Mouse (Mus musculus) intestine, postnatal 0 days (tissue): ENCODE data around the gene Ggt1. TPM values are rescaled to one million over a fixed set of nuclear protein-coding genes. Genes with fewer than 3 reads are reported as not detected.

Experiments used
- ATAC-seq: fragments of 200-750 bp; cut with Nextera tagmentation; 2 replicates; pipeline ENCODE4 v1.8.0; 2017; ENCODE audit warnings: mild to moderate bottlenecking, moderate TSS enrichment, moderate library complexity
- H3K27ac ChIP-seq: fragments of 300-500 bp; sonication (generic); 2 replicates; pipeline ENCODE4 v1.5.1; 2014; ENCODE audit warnings: mild to moderate bottlenecking, low read depth, low read length, moderate library complexity
- H3K27me3 ChIP-seq: fragments of 300-500 bp; sonication (generic); replicated peaks from 2 replicates; pipeline ENCODE4 v1.6.1; 2014; ENCODE audit warnings: low read length, mixed read lengths; ENCODE audit not compliant: control insufficient read depth, insufficient read depth
- H3K36me3 ChIP-seq: fragments of 300-500 bp; sonication (generic); 2 replicates; pipeline ENCODE4 v1.6.1; 2014; ENCODE audit warnings: mild to moderate bottlenecking, moderate library complexity; ENCODE audit not compliant: control insufficient read depth, insufficient read depth
- H3K4me1 ChIP-seq: fragments of 300-500 bp; sonication (generic); replicated peaks from 2 replicates; pipeline ENCODE4 v1.6.1; 2014; ENCODE audit warnings: antibody characterized with exemption, low read length, mixed read lengths; ENCODE audit not compliant: control insufficient read depth, insufficient read depth
- H3K4me2 ChIP-seq: fragments of 300-500 bp; sonication (generic); replicated peaks from 2 replicates; pipeline ENCODE4 v1.6.1; 2014; ENCODE audit warnings: low read depth, mild to moderate bottlenecking, moderate library complexity
- H3K4me3 ChIP-seq: fragments of 300-500 bp; sonication (generic); 2 replicates; pipeline ENCODE4 v1.5.1; 2014; ENCODE audit warnings: low read depth, low read length
- H3K9ac ChIP-seq: fragments of 300-500 bp; sonication (generic); 2 replicates; pipeline ENCODE4 v1.6.1; 2014; ENCODE audit warnings: mild to moderate bottlenecking, low read depth, low read length
- H3K9me3 ChIP-seq: fragments of 300-500 bp; sonication (generic); 2 replicates; pipeline ENCODE4 v1.6.1; 2016; ENCODE audit warnings: mixed run types; ENCODE audit not compliant: control insufficient read depth
- CTCF ChIP-seq: sonication (generic); IDR thresholded peaks from 2 replicates; pipeline ENCODE4 v1.5.1; 2016; ENCODE audit warnings: low read depth, mild to moderate bottlenecking, control low read depth, antibody characterized with exemption, moderate library complexity
- WGBS: fragments of 180-500 bp; shearing (Covaris S2); extraction: QIAGEN DNeasy Blood & Tissue Kit; methylation state at CpG from one replicate; pipeline ENCODE4 v1.1.7; 2014; 5-methylcytosine and 5-hydroxymethylcytosine counted together
- polyA plus RNA-seq: library from polyadenylated mRNA; unstranded; fragments of >200 nt; fragmentation: Nextera tagmentation; extraction: Ambion mirVana; gene quantifications from 2 replicates; pipeline ENCODE4 v1.2.1, GENCODE M21; 2015

Ggt1 gene
- polyA plus RNA-seq, 1 experiment from 2014 or later, result 132 TPM

DNA sequence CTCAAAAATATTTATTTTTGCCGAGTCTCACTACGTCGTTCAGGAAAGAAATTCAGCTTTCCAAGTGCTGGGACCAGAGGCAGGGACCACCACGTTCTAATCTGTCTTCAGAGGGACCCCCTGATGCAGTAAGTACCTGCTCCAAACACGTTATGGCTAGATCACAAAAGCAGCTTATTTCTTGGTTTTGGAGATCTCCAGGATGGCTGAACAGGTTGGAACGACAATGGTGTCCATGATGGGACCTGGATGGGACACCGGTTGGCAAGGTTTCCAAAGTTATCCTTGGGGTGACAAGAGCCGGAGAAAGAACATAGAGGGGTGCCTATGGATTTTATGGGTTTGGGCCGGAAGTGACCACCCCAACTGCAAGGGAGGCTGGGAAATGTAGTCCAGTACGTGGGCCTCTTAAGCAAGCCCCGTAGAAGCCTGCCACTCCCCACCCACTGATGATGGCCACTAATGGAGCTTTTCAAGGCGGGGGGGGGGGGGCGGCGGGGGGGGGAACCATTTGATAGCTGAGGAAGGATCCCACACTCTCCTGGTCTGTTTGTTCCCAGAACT is 72.3 kb downstream of the Ggt1 start:
- no peak overlapping the region for H3K27ac ChIP-seq
- no peaks in the 10 kb centered on the region for H3K9me3 ChIP-seq
- H3K4me2 ChIP-seq, result no peak overlapping the region
- H3K9ac ChIP-seq, result no peak overlapping the region
- no peak for TF ChIP-seq CTCF
- H3K4me3 ChIP-seq, result no peak overlapping the region
- H3K4me1 ChIP-seq, result no peaks in the 10 kb centered on the region
- no peaks in the 10 kb centered on the region; the same call in 1 of the 2 replicates for H3K36me3 ChIP-seq
- 75% methylated on average over 12 of the region's 14 CpGs for WGBS
- no peaks in the 10 kb centered on the region for H3K27me3 ChIP-seq
- ATAC-seq, result no peak

DNA sequence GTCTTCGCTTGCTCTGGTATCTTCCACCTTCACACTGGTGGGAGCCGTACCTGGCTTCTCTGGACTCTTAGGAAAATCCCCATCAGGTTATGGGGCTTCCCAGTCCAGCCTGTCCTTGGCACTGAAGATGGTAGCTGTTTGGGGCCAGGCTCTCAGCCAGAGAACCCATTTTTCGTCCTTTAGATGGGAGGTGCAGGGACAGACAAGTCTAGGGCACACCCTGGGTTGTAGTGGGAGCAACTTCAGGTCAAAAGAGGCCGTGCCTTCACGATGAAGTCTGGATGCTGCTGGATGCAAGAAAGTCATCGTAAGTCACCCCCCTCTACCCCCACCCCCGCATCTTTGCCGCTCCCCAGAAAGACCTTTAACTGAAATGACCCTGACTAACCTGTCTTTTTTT is 73.2 kb downstream of the Ggt1 start:
- Histone ChIP-seq H3K4me2 (no peak overlapping the region), H3K4me1 (no peaks in the 10 kb centered on the region), H3K9me3 (no peaks in the 10 kb centered on the region), H3K27ac (no peak overlapping the region), H3K36me3 (no peaks in the 10 kb centered on the region; the same call in 1 of the 2 replicates), H3K27me3 (no peaks in the 10 kb centered on the region), H3K4me3 (no peak overlapping the region), H3K9ac (no peak overlapping the region)
- no peak for ATAC-seq
- 95% methylated on average over 8 of the region's 8 CpGs for WGBS
- no peak for TF ChIP-seq CTCF

DNA sequence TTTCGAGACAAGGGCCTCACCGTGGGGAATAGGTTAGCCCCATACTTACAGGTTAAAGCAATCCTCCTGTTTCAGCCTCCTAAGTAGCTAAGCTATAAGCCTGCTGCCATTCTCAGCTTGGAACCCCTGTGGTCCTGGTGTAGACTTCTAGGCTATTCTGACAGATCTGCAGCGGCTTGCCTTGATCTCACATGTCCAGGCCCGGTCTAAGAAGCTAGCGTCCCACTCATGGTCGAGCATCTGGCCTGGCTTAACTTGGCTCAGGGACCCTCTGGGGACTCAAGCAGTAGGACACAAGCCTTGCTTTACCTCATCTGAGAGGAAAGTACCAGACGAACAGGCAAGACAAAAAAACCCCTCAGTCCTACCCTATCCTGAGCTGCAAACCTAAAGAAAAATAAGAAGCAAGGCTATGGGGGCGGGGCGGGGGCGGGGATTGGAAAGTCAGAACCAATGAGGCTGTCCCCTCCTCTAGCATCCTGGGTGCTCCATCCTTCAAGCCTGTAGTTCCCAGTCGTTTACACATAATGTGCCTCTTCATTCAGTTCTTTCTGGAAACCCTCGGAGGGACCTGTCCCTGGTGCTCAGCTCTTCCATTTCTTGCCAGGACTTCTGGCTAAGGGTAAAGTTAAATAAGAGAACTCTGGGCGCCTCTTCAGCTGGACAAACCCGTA is 73.8 kb downstream of the Ggt1 start:
- 76% methylated on average over 14 of the region's 14 CpGs for WGBS
- ATAC-seq, result no peak
- no peak overlapping the region for H3K4me3 ChIP-seq
- no peak for TF ChIP-seq CTCF
- no peak overlapping the region for H3K4me2 ChIP-seq
- H3K9ac ChIP-seq, result no peak overlapping the region
- no peaks in the 10 kb centered on the region for H3K27me3 ChIP-seq
- no peak overlapping the region for H3K27ac ChIP-seq
- H3K9me3 ChIP-seq, result no peaks in the 10 kb centered on the region
- no peaks in the 10 kb centered on the region; the same call in 1 of the 2 replicates for H3K36me3 ChIP-seq
- no peaks in the 10 kb centered on the region for H3K4me1 ChIP-seq

DNA sequence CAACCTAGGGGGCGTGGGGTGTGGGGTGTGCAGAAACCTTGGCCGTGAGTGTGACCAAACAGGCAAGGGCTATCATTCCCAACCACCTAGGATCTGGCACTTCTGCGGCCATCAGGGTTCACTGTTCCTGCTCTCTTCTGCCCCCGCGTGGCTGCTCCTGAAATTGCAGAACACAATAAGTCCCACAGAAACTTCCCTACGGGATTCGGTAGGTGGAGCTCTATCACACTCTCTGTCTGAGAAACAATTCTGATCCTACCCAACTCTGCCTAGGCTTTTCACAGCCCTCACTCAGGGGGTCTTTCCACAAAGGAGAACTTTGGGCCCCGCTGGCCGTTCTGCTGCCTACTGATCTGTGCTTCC is 74.3 kb downstream of the Ggt1 start:
- no peak overlapping the region for H3K9ac ChIP-seq
- no peaks in the 10 kb centered on the region for H3K9me3 ChIP-seq
- no peaks in the 10 kb centered on the region; the same call in 1 of the 2 replicates for H3K36me3 ChIP-seq
- 8% methylated on average over 9 of the region's 9 CpGs for WGBS
- no peak overlapping the region for H3K27ac ChIP-seq
- H3K4me3 ChIP-seq, result no peak overlapping the region
- no peaks in the 10 kb centered on the region for H3K27me3 ChIP-seq
- H3K4me1 ChIP-seq, result no peaks in the 10 kb centered on the region
- H3K4me2 ChIP-seq, result no peak overlapping the region
- ATAC-seq, result no peak
- TF ChIP-seq CTCF, result peak; percentile 95

Other genes with a start within 250 kb of the Ggt1 start
- 1.2 and 1.4 TPM in 2 replicates for gene Adora2a, start 244.7 kb upstream of the Ggt1 start, polyA plus RNA-seq
- 0.14 and 0.52 TPM in 2 replicates for gene Upb1, start 160.5 kb upstream of the Ggt1 start, polyA plus RNA-seq
- gene Snrpd3, start 44.1 kb upstream of the Ggt1 start, polyA plus RNA-seq, result 62.6 and 63.3 TPM in 2 replicates
- 80.9 and 84.6 TPM in 2 replicates for gene Gucd1, start 43.6 kb upstream of the Ggt1 start, polyA plus RNA-seq
- gene Lrrc75b, start 1.3 kb upstream of the Ggt1 start, polyA plus RNA-seq, result 1.2 and 1.8 TPM in 2 replicates
- gene Ggt5, start 27.7 kb downstream of the Ggt1 start, polyA plus RNA-seq, result 4.0 and 4.9 TPM in 2 replicates
- 35.1 and 37.2 TPM in 2 replicates for gene Susd2, start 82.4 kb downstream of the Ggt1 start, polyA plus RNA-seq
- 14.1 and 15.6 TPM in 2 replicates for gene Cabin1, start 202.7 kb downstream of the Ggt1 start, polyA plus RNA-seq
- gene Ddt, start 211.8 kb downstream of the Ggt1 start, polyA plus RNA-seq, result 122 and 129 TPM in 2 replicates
- 0.42 and 0.76 TPM in 2 replicates for gene Gm20441, start 219.3 kb downstream of the Ggt1 start, polyA plus RNA-seq
- 47.7 and 51.5 TPM in 2 replicates for gene Gstt3, start 219.8 kb downstream of the Ggt1 start, polyA plus RNA-seq
- gene Gstt1, start 237.0 kb downstream of the Ggt1 start, polyA plus RNA-seq, result 11.6 and 14.4 TPM in 2 replicates